Mouse (Mus musculus) adrenal gland, postnatal 0 days (tissue): ENCODE data around the gene 1700025F22Rik. TPM values are rescaled to one million over a fixed set of nuclear protein-coding genes. Genes with fewer than 3 reads are reported as not detected.

Source experiments
- polyA plus RNA-seq: library from polyadenylated mRNA; unstranded; fragments of >200 nt; fragmentation: Nextera tagmentation; extraction: Ambion mirVana; gene quantifications from 2 replicates; pipeline ENCODE4 v1.2.1, GENCODE M21; 2015

Gene 1700025F22Rik
- polyA plus RNA-seq = not detected in 2 replicates

GRCm38 (mm10) chr19:11165172-11165571 is at the start of gene 1700025F22Rik:
1700025F22Rik (minus strand) TSS chr19:11165320.

GRCm38 (mm10) chr19:11196546-11196945 is 31.4 kb upstream of the 1700025F22Rik start, which contains the start of gene Ms4a13:
Ms4a13 (minus strand) TSS chr19:11196737.

GRCm38 (mm10) chr19:11130776-11131175 is 34.3 kb downstream of the 1700025F22Rik start, which contains the start of gene 1700017D01Rik:
1700017D01Rik (minus strand) TSS chr19:11130876.

Other genes with a start within 250 kb of the 1700025F22Rik start
- gene Zp1, start 244.7 kb downstream of the 1700025F22Rik start, polyA plus RNA-seq = not detected in 2 replicates
- gene Ptgdr2, start 228.2 kb downstream of the 1700025F22Rik start, polyA plus RNA-seq = not detected in 2 replicates
- gene Ccdc86, start 216.1 kb downstream of the 1700025F22Rik start, polyA plus RNA-seq = 10.8 and 19.5 TPM in 2 replicates
- gene Ms4a10, start 190.7 kb downstream of the 1700025F22Rik start, polyA plus RNA-seq = 21.2 and 34.7 TPM in 2 replicates
- 0.06 and 0.37 TPM in 2 replicates for gene Ms4a15, start 172.1 kb downstream of the 1700025F22Rik start, polyA plus RNA-seq
- not detected in 2 replicates for gene Ms4a18, start 147.3 kb downstream of the 1700025F22Rik start, polyA plus RNA-seq
- 0.23 and 0.50 TPM in 2 replicates for gene Ms4a8a, start 84.2 kb downstream of the 1700025F22Rik start, polyA plus RNA-seq
- not detected in 2 replicates for gene 1700017D01Rik, start 34.4 kb downstream of the 1700025F22Rik start, polyA plus RNA-seq
- gene Ms4a13, start 31.4 kb upstream of the 1700025F22Rik start, polyA plus RNA-seq = not detected in 2 replicates
- gene Ms4a12, start 67.1 kb upstream of the 1700025F22Rik start, polyA plus RNA-seq = not detected in 2 replicates
- 0.60 and 1.1 TPM in 2 replicates for gene Ms4a1, start 100.9 kb upstream of the 1700025F22Rik start, polyA plus RNA-seq
- not detected in 2 replicates for gene Ms4a5, start 118.6 kb upstream of the 1700025F22Rik start, polyA plus RNA-seq
- 0.05 and 0.15 TPM in 2 replicates for gene Ms4a14, start 149.1 kb upstream of the 1700025F22Rik start, polyA plus RNA-seq
- 23.8 and 28.7 TPM in 2 replicates for gene Ms4a7, start 170.8 kb upstream of the 1700025F22Rik start, polyA plus RNA-seq
- 13.8 and 15.1 TPM in 2 replicates for gene Ms4a4a, start 210.2 kb upstream of the 1700025F22Rik start, polyA plus RNA-seq
- 1.6 and 3.9 TPM in 2 replicates for gene Ms4a4c, start 239.4 kb upstream of the 1700025F22Rik start, polyA plus RNA-seq